Mouse (Mus musculus): ENCODE measurements at regions not wholly inside any gene's neighbourhood (a gene's known extent, or its start where the extent isn't known, plus 50 kb on each side); places are given as distances from the start of the nearest gene placed in this dataset.

GRCm38 (mm10) chr3:142933684-142934259 is 52.0 kb upstream of the Pkn2 start:
- no peak overlapping the region for H3K9ac ChIP-seq (replicated peaks; ENCODE audit: low read depth, low read length)
- H3K36me3 ChIP-seq (ENCODE audit: control insufficient read depth, insufficient read depth, low read length): no peaks in the 10 kb centered on the region
- 31% methylated on average over 5 of the region's 5 CpGs for WGBS
- no peaks in the 10 kb centered on the region for H3K27me3 ChIP-seq (ENCODE audit: control insufficient read depth, insufficient read depth, low read length)
- H3K4me3 ChIP-seq (ENCODE audit: low read depth, low read length): no peak overlapping the region
- ATAC-seq (ENCODE audit: low read depth): peak; percentile 31; the same call in 1 of the 2 replicates
- no peak overlapping the region for H3K27ac ChIP-seq (ENCODE audit: low read depth, low read length)
- no peaks in the 10 kb centered on the region for H3K9me3 ChIP-seq (ENCODE audit: control insufficient read depth, low read length)
- no peaks in the 10 kb centered on the region for H3K4me1 ChIP-seq (ENCODE audit: control insufficient read depth, insufficient read depth, low read length)
- H3K4me2 ChIP-seq (ENCODE audit: low read depth, low read length): no peak overlapping the region

Data from neural tube, embryonic 14.5 days (tissue).